Mouse (Mus musculus): ENCODE data around the gene Szrd1.

DNA sequence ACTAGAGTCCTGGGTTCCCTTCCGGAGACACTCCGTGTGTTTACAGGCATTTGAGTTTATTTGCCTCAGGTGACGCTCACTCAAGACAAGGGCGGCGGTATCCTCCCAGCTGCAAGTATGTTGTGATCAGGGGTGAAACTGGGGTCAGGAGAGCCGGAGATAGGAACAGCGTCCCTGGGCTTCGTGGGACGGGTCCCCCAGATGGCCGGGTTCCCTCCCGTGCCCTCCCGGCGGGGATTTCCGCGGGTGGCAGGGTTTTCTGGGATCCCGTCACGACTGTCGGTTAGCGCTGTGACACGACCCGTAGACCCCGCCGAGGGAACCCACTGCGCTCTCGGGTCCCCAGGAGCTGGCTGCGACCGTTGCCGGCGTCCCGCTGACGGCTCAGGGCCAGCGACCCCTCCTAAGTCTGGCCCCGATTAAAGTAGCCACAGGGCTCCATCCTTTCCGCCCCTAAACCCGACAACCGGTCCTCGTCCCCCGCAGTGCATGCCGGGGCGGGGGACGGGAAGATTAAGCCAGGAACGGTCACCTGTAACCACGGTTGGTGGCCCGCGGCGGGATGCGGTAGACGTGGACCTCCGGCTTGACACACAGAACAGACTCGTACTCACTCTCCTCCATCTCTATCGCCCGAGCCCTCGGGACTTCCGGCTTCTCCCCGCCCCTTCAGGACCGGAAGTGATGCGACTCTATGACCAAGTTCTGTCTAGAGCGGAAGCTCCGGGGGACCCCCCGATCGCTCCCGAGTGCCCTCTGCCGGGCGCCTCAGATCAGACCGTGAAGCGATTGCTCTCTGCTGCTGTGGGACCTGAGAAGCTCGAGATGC is 61.7 kb downstream of the Szrd1 start, which contains the start of gene Necap2:
- TF ChIP-seq EP300 (optimal IDR thresholded peaks at IDR 0.05) (no peak), CTCF (IDR thresholded peaks at IDR 0.05; ENCODE audit: low read depth) (peak; percentile 88)
